Mouse (Mus musculus) liver, postnatal 0 days (tissue): ENCODE data around the gene Ppfibp1. TPM values are rescaled to one million over a fixed set of nuclear protein-coding genes. Genes with fewer than 3 reads are reported as not detected.

Source experiments
- ATAC-seq: fragments of 200-750 bp; cut with Nextera tagmentation; 2 replicates; pipeline ENCODE4 v1.8.0; 2017; ENCODE audit warnings: mild to moderate bottlenecking, moderate library complexity
- DNase-seq: peaks from one replicate; pipeline ENCODE4 v3.0.0-alpha.2; 2016
- H3K27ac ChIP-seq: fragments of 300-500 bp; sonication (generic); 2 replicates; pipeline ENCODE4 v1.5.1; 2014; ENCODE audit warnings: antibody characterized with exemption, moderate library complexity, mild to moderate bottlenecking, low read depth
- H3K27me3 ChIP-seq: fragments of 300-500 bp; sonication (generic); 2 replicates; pipeline ENCODE4 v1.6.1; 2014; ENCODE audit warnings: low read length, control low read depth, mixed read lengths; ENCODE audit not compliant: insufficient read depth
- H3K36me3 ChIP-seq: fragments of 300-500 bp; sonication (generic); replicated peaks from 2 replicates; pipeline ENCODE4 v1.6.1; 2014; ENCODE audit warnings: mild to moderate bottlenecking, control low read depth, low read length, moderate library complexity, mixed read lengths; ENCODE audit not compliant: insufficient read depth
- H3K4me1 ChIP-seq: fragments of 300-500 bp; sonication (generic); 2 replicates; pipeline ENCODE4 v1.6.1; 2014; ENCODE audit warnings: antibody characterized with exemption, mild to moderate bottlenecking, control low read depth; ENCODE audit not compliant: insufficient read depth
- H3K4me2 ChIP-seq: fragments of 300-500 bp; sonication (generic); 2 replicates; pipeline ENCODE4 v1.6.1; 2014; ENCODE audit warnings: low read depth, mild to moderate bottlenecking, low read length, moderate library complexity, mixed read lengths
- H3K4me3 ChIP-seq: fragments of 300-500 bp; sonication (generic); 2 replicates; pipeline ENCODE4 v1.5.1; 2014; ENCODE audit warnings: low read depth, low read length
- H3K9ac ChIP-seq: fragments of 300-500 bp; sonication (generic); replicated peaks from 2 replicates; pipeline ENCODE4 v1.6.1; 2014; ENCODE audit warnings: mild to moderate bottlenecking, moderate library complexity
- H3K9me3 ChIP-seq: fragments of 300-500 bp; sonication (generic); 2 replicates; pipeline ENCODE4 v1.6.1; 2016; ENCODE audit warnings: mild to moderate bottlenecking, control low read depth, low read length, mixed read lengths
- CTCF ChIP-seq: sonication (generic); IDR thresholded peaks from 2 replicates; pipeline ENCODE4 v1.5.1; 2016; ENCODE audit warnings: antibody characterized with exemption, low read depth
- EP300 ChIP-seq: IDR thresholded peaks from 2 replicates; pipeline ENCODE4 v1.6.1; 2016; ENCODE audit warnings: antibody characterized with exemption, low read depth, mild to moderate bottlenecking
- WGBS: fragments of 180-500 bp; shearing (Covaris S2); extraction: QIAGEN DNeasy Blood & Tissue Kit; methylation state at CpG from one replicate; pipeline ENCODE4 v1.1.7; 2014; ENCODE audit not compliant: insufficient replicate concordance; 5-methylcytosine and 5-hydroxymethylcytosine counted together
- polyA plus RNA-seq: library from polyadenylated mRNA; unstranded; fragments of >200 nt; fragmentation: Nextera tagmentation; extraction: Ambion mirVana; gene quantifications from 2 replicates; pipeline ENCODE4 v1.2.1, GENCODE M21; 2015

Ppfibp1 gene
- polyA plus RNA-seq, 1 experiment from 2014 or later = 11.3 TPM

GRCm38 (mm10) chr6:147022375-147023132, 134.3 kb downstream of the Ppfibp1 start:
- no peak overlapping the region for H3K9ac ChIP-seq
- DNase-seq (peak; percentile 1), ATAC-seq (no peak)
- H3K27ac ChIP-seq = no peak overlapping the region
- H3K4me2 ChIP-seq = no peak overlapping the region
- H3K9me3 ChIP-seq = no peaks in the 10 kb centered on the region
- no peaks in the 10 kb centered on the region for H3K27me3 ChIP-seq
- H3K4me1 ChIP-seq = no peaks in the 10 kb centered on the region
- no peak for TF ChIP-seq EP300
- TF ChIP-seq CTCF = no peak
- peaks cover 24% of the 10 kb centered on the region for H3K36me3 ChIP-seq
- WGBS = 82% methylated on average over 16 of the region's 16 CpGs
- H3K4me3 ChIP-seq = no peak overlapping the region

DNA sequence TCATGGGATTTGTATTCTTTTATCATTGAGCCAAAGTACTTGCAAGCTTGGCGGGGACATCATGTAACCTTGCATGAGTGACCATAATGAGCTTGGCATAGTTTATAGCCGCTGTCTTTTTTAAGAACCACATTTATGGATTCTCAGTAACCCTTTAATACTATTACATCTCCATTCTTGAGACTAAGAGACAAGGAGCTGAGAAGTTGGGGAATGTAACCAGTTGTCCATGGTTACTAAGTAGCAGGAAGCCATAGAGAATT, 134.8 kb downstream of the Ppfibp1 start:
- no peak for DNase-seq
- H3K9ac ChIP-seq = no peak overlapping the region
- no peak for TF ChIP-seq EP300
- no peak for TF ChIP-seq CTCF
- no peak overlapping the region for H3K4me2 ChIP-seq
- 83% methylated on average over 2 of the region's 2 CpGs for WGBS
- no peak overlapping the region for H3K27ac ChIP-seq
- H3K4me1 ChIP-seq = no peaks in the 10 kb centered on the region
- H3K9me3 ChIP-seq = no peaks in the 10 kb centered on the region
- ATAC-seq = no peak
- peaks cover 24% of the 10 kb centered on the region for H3K36me3 ChIP-seq
- no peaks in the 10 kb centered on the region for H3K27me3 ChIP-seq
- no peak overlapping the region for H3K4me3 ChIP-seq

DNA sequence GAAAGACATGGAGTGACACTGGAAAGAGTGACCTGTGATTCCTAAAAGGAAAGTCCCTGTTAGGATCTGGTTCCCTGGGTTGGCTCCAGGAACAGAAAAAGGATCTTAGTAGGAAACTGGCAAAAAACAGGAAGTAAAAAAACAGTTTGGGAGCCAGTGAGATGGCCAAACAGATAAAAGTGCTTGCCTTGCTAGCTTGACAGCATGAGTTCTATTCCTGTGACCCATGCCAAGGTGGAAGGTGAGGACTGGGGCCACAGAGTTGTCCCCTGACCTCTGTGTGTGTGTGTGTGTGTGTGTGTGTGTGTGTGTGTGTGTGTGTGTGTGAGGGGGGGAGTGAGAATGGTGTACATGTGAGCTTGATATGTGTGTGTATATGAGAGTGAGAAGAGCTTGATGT, 135.3 kb downstream of the Ppfibp1 start:
- no peak overlapping the region for H3K4me3 ChIP-seq
- H3K9me3 ChIP-seq = no peaks in the 10 kb centered on the region
- H3K27me3 ChIP-seq = no peaks in the 10 kb centered on the region
- ATAC-seq (no peak), DNase-seq (peak; percentile 9)
- H3K36me3 ChIP-seq = peaks cover 24% of the 10 kb centered on the region
- TF ChIP-seq CTCF (no peak), EP300 (no peak)
- H3K27ac ChIP-seq = no peak overlapping the region
- H3K4me2 ChIP-seq = no peak overlapping the region
- H3K9ac ChIP-seq = no peak overlapping the region
- H3K4me1 ChIP-seq = no peaks in the 10 kb centered on the region

- Histone ChIP-seq H3K9me3 (no peaks in the 10 kb centered on the region), H3K27ac (no peak overlapping the region), H3K4me3 (no peak overlapping the region), H3K36me3 (peaks cover 22% of the 10 kb centered on the region), H3K4me1 (no peaks in the 10 kb centered on the region), H3K9ac (no peak overlapping the region), H3K4me2 (no peak overlapping the region), H3K27me3 (no peaks in the 10 kb centered on the region)
- WGBS = 62% methylated on average over 3 of the region's 3 CpGs
- no peak for ATAC-seq
- DNase-seq = peak; percentile 3
- TF ChIP-seq EP300 = no peak
- no peak for TF ChIP-seq CTCF
Observed at GRCm38 (mm10) chr6:147024761-147025160, 136.5 kb downstream of the Ppfibp1 start.

- Histone ChIP-seq H3K4me1 (no peaks in the 10 kb centered on the region), H3K27me3 (no peaks in the 10 kb centered on the region), H3K4me3 (no peak overlapping the region), H3K9me3 (no peaks in the 10 kb centered on the region), H3K36me3 (peaks cover 23% of the 10 kb centered on the region), H3K9ac (no peak overlapping the region), H3K4me2 (no peak overlapping the region), H3K27ac (no peak overlapping the region)
- TF ChIP-seq EP300 (no peak), CTCF (no peak)
- 77% methylated on average over 2 of the region's 2 CpGs for WGBS
- no peak for ATAC-seq
- no peak for DNase-seq
Observed at GRCm38 (mm10) chr6:147028396-147028795, 140.1 kb downstream of the Ppfibp1 start.

DNA sequence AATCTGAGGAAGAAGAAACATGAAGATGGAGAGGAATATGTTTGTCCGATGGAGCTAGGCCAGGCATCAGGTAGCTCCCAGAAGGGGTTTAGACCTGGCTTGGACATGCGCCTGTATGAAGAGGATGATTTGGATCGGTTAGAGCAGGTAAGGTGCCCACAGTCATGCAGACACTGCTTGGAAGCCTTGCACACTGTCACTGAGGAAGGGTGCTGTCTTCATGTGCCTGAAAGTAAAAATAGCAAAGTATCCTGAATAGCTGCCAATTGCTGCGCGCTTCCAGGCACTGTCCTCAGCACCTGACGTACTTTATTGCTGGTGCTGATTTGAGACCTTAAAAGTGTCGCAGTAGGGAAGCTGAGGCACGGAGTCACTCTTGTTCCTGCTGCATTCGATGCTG, 141.3 kb downstream of the Ppfibp1 start:
- ATAC-seq (no peak), DNase-seq (peak; percentile 0)
- no peak overlapping the region for H3K27ac ChIP-seq
- no peak overlapping the region for H3K4me2 ChIP-seq
- no peaks in the 10 kb centered on the region for H3K27me3 ChIP-seq
- no peak overlapping the region for H3K9ac ChIP-seq
- H3K4me1 ChIP-seq = no peaks in the 10 kb centered on the region
- H3K9me3 ChIP-seq = no peaks in the 10 kb centered on the region
- 85% methylated on average over 9 of the region's 9 CpGs for WGBS
- H3K4me3 ChIP-seq = no peak overlapping the region
- H3K36me3 ChIP-seq = peaks cover 25% of the 10 kb centered on the region
- TF ChIP-seq CTCF (no peak), EP300 (no peak)
